27 mouse cellular contexts compared by ENCODE assay signal in the genomic region with DNA sequence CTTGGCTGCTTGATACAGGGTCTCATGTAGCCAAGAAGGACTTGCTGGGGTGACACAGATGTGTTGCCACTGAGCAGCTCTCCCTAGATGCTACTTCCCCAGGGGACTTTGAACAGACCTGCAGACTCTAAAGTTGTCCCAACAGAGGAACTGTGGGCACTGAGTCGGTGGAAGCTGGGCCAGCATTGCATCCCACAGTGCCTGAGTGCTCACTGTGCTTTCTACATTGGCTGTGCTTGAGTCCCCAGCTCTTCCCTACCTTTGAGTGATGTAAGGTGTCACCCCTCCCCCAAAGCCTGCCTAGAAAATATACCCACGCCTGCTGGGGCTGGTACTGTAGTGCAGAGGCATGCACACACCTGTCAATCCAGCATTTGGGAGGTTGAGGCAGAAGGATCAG. TPM values are rescaled to one million over a fixed set of nuclear protein-coding genes. Genes with fewer than 3 reads are reported as not detected.
DNase-seq lines count a peak whose midpoint lies in the region; ATAC-seq and TF ChIP-seq lines count a peak whose summit lies in the region.
"Had no signal": no experiment of that assay in that cellular context is flagged by ENCODE, and none has a peak within 500 bp of the region (broad histone marks: within the 10 kb centered on the region; RNA-seq: fewer than 3 reads in every experiment).

No protein-coding gene starts in this region.

- no peak overlapping the region for H3K4me2 ChIP-seq in liver, postnatal 0 days (ENCODE audit: low read depth, low read length)
- H3K4me2 ChIP-seq in liver, embryonic 11.5 days = no peak overlapping the region
- H3K4me2 ChIP-seq: heart, embryonic 13.5 days; hindbrain, embryonic 13.5 days; limb, embryonic 12.5 days; midbrain, embryonic 12.5 days; stomach, embryonic 15.5 days had no signal

- 66% methylated on average over 2 of the region's 2 CpGs for WGBS in cerebellum, adult 2 months
- WGBS in liver, postnatal 0 days (ENCODE audit: insufficient replicate concordance) = 56% methylated on average over 2 of the region's 2 CpGs
- 61% methylated on average over 2 of the region's 2 CpGs for WGBS in liver, embryonic 11.5 days

- peak overlapping the region; percentile 73; the same call in 1 of the 2 replicates for H3K27ac ChIP-seq in cerebellum, adult 2 months (ENCODE audit: insufficient read depth, low read length)
- no peak overlapping the region for H3K27ac ChIP-seq in liver, postnatal 0 days (ENCODE audit: low read depth)
- H3K27ac ChIP-seq in liver, embryonic 11.5 days (ENCODE audit: low read depth, low read length) = no peak overlapping the region
- peak overlapping the region; percentile 98 for H3K27ac ChIP-seq in brown adipose tissue, adult 24 weeks (replicated peaks; ENCODE audit: low read depth, low read length)
- H3K27ac ChIP-seq: heart, embryonic 13.5 days; hindbrain, embryonic 13.5 days; limb, embryonic 12.5 days; midbrain, embryonic 12.5 days; stomach, embryonic 15.5 days had no signal

- H3K9ac ChIP-seq in liver, postnatal 0 days (replicated peaks) = no peak overlapping the region
- no peak overlapping the region for H3K9ac ChIP-seq in liver, embryonic 11.5 days (ENCODE audit: low read depth, low read length)
- H3K9ac ChIP-seq: heart, embryonic 13.5 days; hindbrain, embryonic 13.5 days; limb, embryonic 12.5 days; midbrain, embryonic 12.5 days; stomach, embryonic 15.5 days had no signal

- H3K9me3 ChIP-seq in liver, postnatal 0 days (ENCODE audit: low read length) = no peaks in the 10 kb centered on the region
- no peaks in the 10 kb centered on the region for H3K9me3 ChIP-seq in liver, embryonic 11.5 days (ENCODE audit: control insufficient read depth, low read length)
- H3K9me3 ChIP-seq: heart, embryonic 13.5 days; hindbrain, embryonic 13.5 days; limb, embryonic 12.5 days; midbrain, embryonic 12.5 days; stomach, embryonic 15.5 days had no signal

- H3K4me3 ChIP-seq in cerebellum, adult 2 months (replicated peaks; ENCODE audit: insufficient read depth, low read depth, low read length) = no peak overlapping the region
- no peak overlapping the region for H3K4me3 ChIP-seq in liver, postnatal 0 days (ENCODE audit: low read depth, low read length)
- no peak overlapping the region for H3K4me3 ChIP-seq in liver, embryonic 11.5 days (ENCODE audit: low read depth, low read length)
- peak overlapping the region; percentile 55 for H3K4me3 ChIP-seq in brown adipose tissue, adult 24 weeks (ENCODE audit: insufficient read depth, low read depth, low read length)
- H3K4me3 ChIP-seq: erythroblast, embryonic 14.5 days; heart, embryonic 13.5 days; hindbrain, embryonic 13.5 days; limb, embryonic 12.5 days; midbrain, embryonic 12.5 days; stomach, embryonic 15.5 days had no signal

- no peak for TF ChIP-seq EP300 in liver, postnatal 0 days (IDR thresholded peaks at IDR 0.05; ENCODE audit: low read depth)

- H3K4me1 ChIP-seq in cerebellum, adult 2 months (ENCODE audit: control insufficient read depth, insufficient read depth, low read length) = no peaks in the 10 kb centered on the region
- H3K4me1 ChIP-seq in liver, postnatal 0 days (ENCODE audit: insufficient read depth) = peaks cover 5% of the 10 kb centered on the region
- H3K4me1 ChIP-seq in liver, embryonic 11.5 days (replicated peaks; ENCODE audit: control insufficient read depth, insufficient read depth, low read length) = no peaks in the 10 kb centered on the region
- no peaks in the 10 kb centered on the region for H3K4me1 ChIP-seq in brown adipose tissue, adult 24 weeks (ENCODE audit: control insufficient read depth, insufficient read depth, insufficient read length, low read length)
- H3K4me1 ChIP-seq: limb, embryonic 12.5 days; stomach, embryonic 15.5 days had no signal

- H3K36me3 ChIP-seq in liver, postnatal 0 days (replicated peaks; ENCODE audit: insufficient read depth, low read length) = peaks cover 2% of the 10 kb centered on the region; the same call in 1 of the 2 replicates
- H3K36me3 ChIP-seq in liver, embryonic 11.5 days (ENCODE audit: control insufficient read depth, insufficient read depth, low read length) = peaks cover 2% of the 10 kb centered on the region; the same call in 1 of the 2 replicates

- no peak for TF ChIP-seq CTCF in cerebellum, adult 2 months (IDR thresholded peaks at IDR 0.05; ENCODE audit: borderline replicate concordance, insufficient read depth, low read depth, low read length)
- TF ChIP-seq CTCF in liver, postnatal 0 days (IDR thresholded peaks at IDR 0.05; ENCODE audit: low read depth) = no peak

- TF ChIP-seq POLR2A in cerebellum, adult 2 months (IDR thresholded peaks at IDR 0.05; ENCODE audit: borderline replicate concordance, insufficient read depth, low read length) = no peak

- no peak for ATAC-seq in liver, postnatal 0 days
- no peak for ATAC-seq in liver, embryonic 11.5 days (replicated peaks; ENCODE audit: low FRiP score)
- ATAC-seq in activated CD4-positive, CD25-positive, alpha-beta regulatory T cell, adult 4 months = no peak
- ATAC-seq: CD4-positive, CD25-positive, alpha-beta regulatory T cell, adult 4 months; forebrain, embryonic 16.5 days had no signal

- no peaks in the 10 kb centered on the region for H3K27me3 ChIP-seq in cerebellum, adult 2 months (ENCODE audit: control insufficient read depth, insufficient read depth, low read length)
- H3K27me3 ChIP-seq in liver, postnatal 0 days (ENCODE audit: insufficient read depth, low read length) = no peaks in the 10 kb centered on the region
- H3K27me3 ChIP-seq in liver, embryonic 11.5 days (replicated peaks; ENCODE audit: control insufficient read depth, insufficient read depth, low read length) = no peaks in the 10 kb centered on the region
- H3K27me3 ChIP-seq: heart, embryonic 13.5 days; hindbrain, embryonic 13.5 days; limb, embryonic 12.5 days; midbrain, embryonic 12.5 days; stomach, embryonic 15.5 days had no signal

- no peak for DNase-seq in cerebellum, adult 2 months
- no peak for DNase-seq in cerebellum, adult 9-10 months
- peak; percentile 8 for DNase-seq in heart, postnatal 4 days
- no peak for DNase-seq in heart, adult 9 months (ENCODE audit: low spot score in 2 of 2)
- peak; percentile 11 for DNase-seq in liver, postnatal 0 days
- DNase-seq in liver, embryonic 11.5 days (ENCODE audit: low spot score) = no peak
- DNase-seq: cerebellum, adult 11 months; cerebellum, postnatal 10 days; gastrocnemius, postnatal 14 days; heart, postnatal 36 days; kidney, adult 18-20 months; kidney, postnatal 4 days; lung, postnatal 36 days; right cerebral cortex, postnatal 25 days had no signal

RNA-seq across cellular contexts. Expression of a gene that starts 1.9 kb away (rescaled TPM):
- 1.1 and 1.7 TPM in 2 replicates for polyA plus RNA-seq in cerebellum, adult 2 months (2012; rRNA removed)
- 10 to 100 TPM; 71.5 to 79.8 TPM for total RNA-seq in heart, postnatal 4 days (2021)
- polyA plus RNA-seq in liver, postnatal 0 days (2015; fragmentation: Nextera tagmentation; extraction: Ambion mirVana) = 0.12 and 0.24 TPM in 2 replicates
- polyA plus RNA-seq in liver, embryonic 11.5 days (2014; fragmentation: Nextera tagmentation; extraction: Ambion mirVana) = 0.14 TPM in 1 of 2 replicates, not detected in the other
- polyA plus RNA-seq in brown adipose tissue, adult 24 weeks (2012; ENCODE audit: insufficient read depth, insufficient read length, missing spikeins) = 195 and 205 TPM in 2 replicates
- under 1 TPM in 1 of 2 experiments, not detected in 1; 0.15 TPM for polyA plus RNA-seq in activated CD4-positive, CD25-positive, alpha-beta regulatory T cell, adult 4 months (2017; shearing (Covaris generic))
- total RNA-seq: common myeloid progenitor, adult 5-6 weeks; granulocyte monocyte progenitor cell, adult 5-6 weeks had no signal
- polyA plus RNA-seq: CD4-positive, CD25-positive, alpha-beta regulatory T cell, adult 4 months; erythroblast, embryonic 14.5 days had no signal

RNA-seq across cellular contexts. Expression of a gene that starts 9.7 kb away (rescaled TPM):
- polyA plus RNA-seq in cerebellum, adult 2 months (2012; rRNA removed) = 0.38 and 0.54 TPM in 2 replicates
- 10 to 100 TPM; 61.6 to 67.6 TPM for total RNA-seq in heart, postnatal 4 days (2021)
- polyA plus RNA-seq in liver, postnatal 0 days (2015; fragmentation: Nextera tagmentation; extraction: Ambion mirVana) = 57.3 and 58.4 TPM in 2 replicates
- polyA plus RNA-seq in liver, embryonic 11.5 days (2014; fragmentation: Nextera tagmentation; extraction: Ambion mirVana) = 0.43 and 0.68 TPM in 2 replicates
- polyA plus RNA-seq in brown adipose tissue, adult 24 weeks (2012; ENCODE audit: insufficient read depth, insufficient read length, missing spikeins) = 138 and 171 TPM in 2 replicates
- polyA plus RNA-seq in activated CD4-positive, CD25-positive, alpha-beta regulatory T cell, adult 4 months (2017; shearing (Covaris generic)) = not detected
- total RNA-seq: common myeloid progenitor, adult 5-6 weeks; granulocyte monocyte progenitor cell, adult 5-6 weeks had no signal
- polyA plus RNA-seq: CD4-positive, CD25-positive, alpha-beta regulatory T cell, adult 4 months; erythroblast, embryonic 14.5 days had no signal

RNA-seq across cellular contexts. Expression of a gene that starts 14.1 kb away (rescaled TPM):
- 0.93 and 1.6 TPM in 2 replicates for polyA plus RNA-seq in cerebellum, adult 2 months (2012; rRNA removed)
- total RNA-seq in heart, postnatal 4 days (2021) = 1 to 10 TPM; 5.2 TPM
- 256 and 269 TPM in 2 replicates for polyA plus RNA-seq in liver, postnatal 0 days (2015; fragmentation: Nextera tagmentation; extraction: Ambion mirVana)
- polyA plus RNA-seq in liver, embryonic 11.5 days (2014; fragmentation: Nextera tagmentation; extraction: Ambion mirVana) = 0.23 and 0.34 TPM in 2 replicates
- polyA plus RNA-seq in brown adipose tissue, adult 24 weeks (2012; ENCODE audit: insufficient read depth, insufficient read length, missing spikeins) = 61.5 and 101 TPM in 2 replicates
- polyA plus RNA-seq in activated CD4-positive, CD25-positive, alpha-beta regulatory T cell, adult 4 months (2017; shearing (Covaris generic)) = under 1 TPM in 1 of 2 experiments, not detected in 1; 0.34 TPM
- polyA plus RNA-seq: CD4-positive, CD25-positive, alpha-beta regulatory T cell, adult 4 months; forebrain, embryonic 16.5 days; heart, embryonic 13.5 days; hindbrain, embryonic 13.5 days; limb, embryonic 12.5 days; neural tube, embryonic 11.5 days had no signal

RNA-seq across cellular contexts. Expression of a gene that starts 28.3 kb away (rescaled TPM):
- 109 and 116 TPM in 2 replicates for polyA plus RNA-seq in cerebellum, adult 2 months (2012; rRNA removed)
- total RNA-seq in heart, postnatal 4 days (2021) = 10 to 100 TPM; 52.8 to 55.9 TPM
- polyA plus RNA-seq in liver, postnatal 0 days (2015; fragmentation: Nextera tagmentation; extraction: Ambion mirVana) = 24.8 and 27.7 TPM in 2 replicates
- 111 and 119 TPM in 2 replicates for polyA plus RNA-seq in liver, embryonic 11.5 days (2014; fragmentation: Nextera tagmentation; extraction: Ambion mirVana)
- polyA plus RNA-seq in brown adipose tissue, adult 24 weeks (2012; ENCODE audit: insufficient read depth, insufficient read length, missing spikeins) = 17.6 and 19.3 TPM in 2 replicates
- polyA plus RNA-seq in activated CD4-positive, CD25-positive, alpha-beta regulatory T cell, adult 4 months (2017; shearing (Covaris generic)) = 10 to 100 TPM; 35.7 to 44.6 TPM

RNA-seq across cellular contexts. Expression of a gene that starts 32.4 kb away (rescaled TPM):
- polyA plus RNA-seq in cerebellum, adult 2 months (2012; rRNA removed) = 51.8 and 54.3 TPM in 2 replicates
- 1 to 10 TPM; 6.3 to 7.2 TPM for total RNA-seq in heart, postnatal 4 days (2021)
- polyA plus RNA-seq in liver, postnatal 0 days (2015; fragmentation: Nextera tagmentation; extraction: Ambion mirVana) = 0.56 and 0.62 TPM in 2 replicates
- polyA plus RNA-seq in liver, embryonic 11.5 days (2014; fragmentation: Nextera tagmentation; extraction: Ambion mirVana) = 1.4 and 1.5 TPM in 2 replicates
- polyA plus RNA-seq in brown adipose tissue, adult 24 weeks (2012; ENCODE audit: insufficient read depth, insufficient read length, missing spikeins) = 1.9 and 5.0 TPM in 2 replicates
- polyA plus RNA-seq in activated CD4-positive, CD25-positive, alpha-beta regulatory T cell, adult 4 months (2017; shearing (Covaris generic)) = not detected
- polyA plus RNA-seq: CD4-positive, CD25-positive, alpha-beta regulatory T cell, adult 4 months had no signal

Comparison
In these comparisons a context has a peak if more than half of its experiments do, and no peak if none do; other contexts are left out.
1. DNase-seq: peak in heart, postnatal 4 days (single experiment) and liver, postnatal 0 days (single experiment); none in cerebellum, adult 2 months (0 of 2), cerebellum, adult 9-10 months (single experiment), heart, adult 9 months (0 of 2) and liver, embryonic 11.5 days (single experiment).
2. RNA of a gene that starts 9.7 kb away (polyA plus RNA-seq): 138 to 171 TPM in brown adipose tissue, adult 24 weeks and 57.3 to 58.4 TPM in liver, postnatal 0 days; 0.43 to 0.68 TPM in liver, embryonic 11.5 days, 0.38 to 0.54 TPM in cerebellum, adult 2 months and not detected in activated CD4-positive, CD25-positive, alpha-beta regulatory T cell, adult 4 months; every median in the first group is over 10 times any median in the second.
3. RNA of a gene that starts 14.1 kb away (polyA plus RNA-seq): 256 to 269 TPM in liver, postnatal 0 days and 61.5 to 101 TPM in brown adipose tissue, adult 24 weeks; 0.93 to 1.6 TPM in cerebellum, adult 2 months, 0.34 TPM in activated CD4-positive, CD25-positive, alpha-beta regulatory T cell, adult 4 months and 0.23 to 0.34 TPM in liver, embryonic 11.5 days; every median in the first group is over 10 times any median in the second.
4. H3K27ac ChIP-seq: peak in cerebellum, adult 2 months (single experiment) and brown adipose tissue, adult 24 weeks (single experiment); none in liver, postnatal 0 days (single experiment) and liver, embryonic 11.5 days (single experiment).
5. RNA of a gene that starts 1.9 kb away (polyA plus RNA-seq): 195 to 205 TPM in brown adipose tissue, adult 24 weeks; 1.1 to 1.7 TPM in cerebellum, adult 2 months, 0.15 TPM in activated CD4-positive, CD25-positive, alpha-beta regulatory T cell, adult 4 months, 0.14 TPM in liver, embryonic 11.5 days and 0.12 to 0.24 TPM in liver, postnatal 0 days; every median in the first group is over 10 times any median in the second.